Mouse (Mus musculus) intestine, postnatal 0 days (tissue): ENCODE results near the gene Fzd5. TPM values are rescaled to one million over a fixed set of nuclear protein-coding genes. Genes with fewer than 3 reads are reported as not detected.

Source experiments
- ATAC-seq: fragments of 200-750 bp; cut with Nextera tagmentation; 2 replicates; pipeline ENCODE4 v1.8.0; 2017; ENCODE audit warnings: mild to moderate bottlenecking, moderate TSS enrichment, moderate library complexity
- H3K27ac ChIP-seq: fragments of 300-500 bp; sonication (generic); 2 replicates; pipeline ENCODE4 v1.5.1; 2014; ENCODE audit warnings: mild to moderate bottlenecking, low read depth, low read length, moderate library complexity
- H3K27me3 ChIP-seq: fragments of 300-500 bp; sonication (generic); replicated peaks from 2 replicates; pipeline ENCODE4 v1.6.1; 2014; ENCODE audit warnings: low read length, mixed read lengths; ENCODE audit not compliant: control insufficient read depth, insufficient read depth
- H3K36me3 ChIP-seq: fragments of 300-500 bp; sonication (generic); 2 replicates; pipeline ENCODE4 v1.6.1; 2014; ENCODE audit warnings: mild to moderate bottlenecking, moderate library complexity; ENCODE audit not compliant: control insufficient read depth, insufficient read depth
- H3K4me1 ChIP-seq: fragments of 300-500 bp; sonication (generic); replicated peaks from 2 replicates; pipeline ENCODE4 v1.6.1; 2014; ENCODE audit warnings: antibody characterized with exemption, low read length, mixed read lengths; ENCODE audit not compliant: control insufficient read depth, insufficient read depth
- H3K4me2 ChIP-seq: fragments of 300-500 bp; sonication (generic); replicated peaks from 2 replicates; pipeline ENCODE4 v1.6.1; 2014; ENCODE audit warnings: low read depth, mild to moderate bottlenecking, moderate library complexity
- H3K4me3 ChIP-seq: fragments of 300-500 bp; sonication (generic); 2 replicates; pipeline ENCODE4 v1.5.1; 2014; ENCODE audit warnings: low read depth, low read length
- H3K9ac ChIP-seq: fragments of 300-500 bp; sonication (generic); 2 replicates; pipeline ENCODE4 v1.6.1; 2014; ENCODE audit warnings: mild to moderate bottlenecking, low read depth, low read length
- H3K9me3 ChIP-seq: fragments of 300-500 bp; sonication (generic); 2 replicates; pipeline ENCODE4 v1.6.1; 2016; ENCODE audit warnings: mixed run types; ENCODE audit not compliant: control insufficient read depth
- CTCF ChIP-seq: sonication (generic); IDR thresholded peaks from 2 replicates; pipeline ENCODE4 v1.5.1; 2016; ENCODE audit warnings: low read depth, mild to moderate bottlenecking, control low read depth, antibody characterized with exemption, moderate library complexity
- WGBS: fragments of 180-500 bp; shearing (Covaris S2); extraction: QIAGEN DNeasy Blood & Tissue Kit; methylation state at CpG from one replicate; pipeline ENCODE4 v1.1.7; 2014; 5-methylcytosine and 5-hydroxymethylcytosine counted together
- polyA plus RNA-seq: library from polyadenylated mRNA; unstranded; fragments of >200 nt; fragmentation: Nextera tagmentation; extraction: Ambion mirVana; gene quantifications from 2 replicates; pipeline ENCODE4 v1.2.1, GENCODE M21; 2015

Fzd5 gene
- polyA plus RNA-seq, 1 experiment from 2014 or later: 4.7 TPM

GRCm38 (mm10) chr1:64757766-64758165, 20.2 kb upstream of the Fzd5 start:
- Histone ChIP-seq H3K9ac (no peak overlapping the region), H3K27ac (no peak overlapping the region), H3K4me3 (no peak overlapping the region), H3K36me3 (no peaks in the 10 kb centered on the region), H3K4me1 (peaks cover 11% of the 10 kb centered on the region; the same call in 1 of the 2 replicates), H3K27me3 (no peaks in the 10 kb centered on the region), H3K9me3 (no peaks in the 10 kb centered on the region), H3K4me2 (no peak overlapping the region)
- ATAC-seq: no peak
- no peak for TF ChIP-seq CTCF
- 74% methylated on average over 5 of the region's 5 CpGs for WGBS

GRCm38 (mm10) chr1:64757254-64757653, 19.7 kb upstream of the Fzd5 start:
- no peak for ATAC-seq
- no peak overlapping the region for H3K27ac ChIP-seq
- no peaks in the 10 kb centered on the region for H3K36me3 ChIP-seq
- H3K4me3 ChIP-seq: no peak overlapping the region
- TF ChIP-seq CTCF: no peak
- no peaks in the 10 kb centered on the region for H3K27me3 ChIP-seq
- H3K9me3 ChIP-seq: no peaks in the 10 kb centered on the region
- H3K4me2 ChIP-seq: no peak overlapping the region
- 31% methylated on average over 2 of the region's 2 CpGs for WGBS
- H3K4me1 ChIP-seq: peaks cover 11% of the 10 kb centered on the region; the same call in 1 of the 2 replicates
- H3K9ac ChIP-seq: no peak overlapping the region

- TF ChIP-seq CTCF: no peak
- Histone ChIP-seq H3K27ac (no peak overlapping the region), H3K9ac (no peak overlapping the region), H3K27me3 (no peaks in the 10 kb centered on the region), H3K36me3 (no peaks in the 10 kb centered on the region), H3K4me2 (no peak overlapping the region), H3K4me1 (peaks cover 11% of the 10 kb centered on the region; the same call in 1 of the 2 replicates), H3K4me3 (no peak overlapping the region), H3K9me3 (no peaks in the 10 kb centered on the region)
- ATAC-seq: no peak
- WGBS: 52% methylated on average over 10 of the region's 10 CpGs
Measured at GRCm38 (mm10) chr1:64756640-64757030, 19.1 kb upstream of the Fzd5 start.

- H3K4me1 ChIP-seq: peaks cover 11% of the 10 kb centered on the region; the same call in 1 of the 2 replicates
- H3K27me3 ChIP-seq: no peaks in the 10 kb centered on the region
- H3K4me3 ChIP-seq: no peak overlapping the region
- H3K4me2 ChIP-seq: no peak overlapping the region
- no peaks in the 10 kb centered on the region for H3K36me3 ChIP-seq
- H3K27ac ChIP-seq: no peak overlapping the region
- no peak for TF ChIP-seq CTCF
- ATAC-seq: no peak
- no peak overlapping the region for H3K9ac ChIP-seq
- 61% methylated on average over 7 of the region's 7 CpGs for WGBS
- no peaks in the 10 kb centered on the region for H3K9me3 ChIP-seq
Measured at GRCm38 (mm10) chr1:64755971-64756639, 18.6 kb upstream of the Fzd5 start.

GRCm38 (mm10) chr1:64754658-64755057, 17.1 kb upstream of the Fzd5 start:
- TF ChIP-seq CTCF: no peak
- WGBS: 54% methylated on average over 5 of the region's 5 CpGs

GRCm38 (mm10) chr1:64753668-64754067, 16.1 kb upstream of the Fzd5 start:
- H3K4me3 ChIP-seq: no peak overlapping the region
- H3K4me1 ChIP-seq: peaks cover 11% of the 10 kb centered on the region; the same call in 1 of the 2 replicates
- 58% methylated on average over 7 of the region's 7 CpGs for WGBS
- TF ChIP-seq CTCF: no peak
- H3K9ac ChIP-seq: no peak overlapping the region
- no peak; the same call in 1 of the 2 replicates for ATAC-seq
- no peaks in the 10 kb centered on the region for H3K27me3 ChIP-seq
- no peak overlapping the region for H3K4me2 ChIP-seq
- H3K9me3 ChIP-seq: no peaks in the 10 kb centered on the region
- no peak overlapping the region for H3K27ac ChIP-seq
- H3K36me3 ChIP-seq: no peaks in the 10 kb centered on the region

More at GRCm38 (mm10) chr1:64754658-64755057, 17.1 kb upstream of the Fzd5 start:
- no peak overlapping the region for H3K9ac ChIP-seq
- ATAC-seq: peak; percentile 67
- H3K27ac ChIP-seq: no peak overlapping the region; the same call in 1 of the 2 replicates
- no peaks in the 10 kb centered on the region for H3K27me3 ChIP-seq
- no peaks in the 10 kb centered on the region for H3K9me3 ChIP-seq
- H3K4me2 ChIP-seq: no peak overlapping the region
- H3K36me3 ChIP-seq: no peaks in the 10 kb centered on the region
- H3K4me1 ChIP-seq: peaks cover 11% of the 10 kb centered on the region; the same call in 1 of the 2 replicates
- H3K4me3 ChIP-seq: no peak overlapping the region
